Mouse (Mus musculus) limb, embryonic 10.5 days (tissue): ENCODE results near the gene Icam1. TPM values are rescaled to one million over a fixed set of nuclear protein-coding genes. Genes with fewer than 3 reads are reported as not detected.
"Not testable (repeated sequence)": the region's sequence is repeated elsewhere in the genome, so short reads cannot be mapped to it uniquely, and the experiment has no call there.

ENCODE experiments used
- DNase-seq: peaks from one replicate; pipeline ENCODE4 v3.0.0-alpha.2; 2017; ENCODE audit warnings: low spot score
- H3K27ac ChIP-seq: fragments of 300-500 bp; sonication (generic); 2 replicates; pipeline ENCODE4 v1.5.1; 2016; ENCODE audit warnings: mild to moderate bottlenecking
- H3K27me3 ChIP-seq: fragments of 300-500 bp; sonication (generic); 2 replicates; pipeline ENCODE4 v1.6.1; 2016; ENCODE audit warnings: low read depth, mild to moderate bottlenecking; ENCODE audit not compliant: poor library complexity, severe bottlenecking
- H3K36me3 ChIP-seq: fragments of 300-500 bp; sonication (generic); 2 replicates; pipeline ENCODE4 v1.6.1; 2016; ENCODE audit warnings: mild to moderate bottlenecking, moderate library complexity
- H3K4me1 ChIP-seq: fragments of 300-500 bp; sonication (generic); 2 replicates; pipeline ENCODE4 v1.6.1; 2016
- H3K4me3 ChIP-seq: fragments of 300-500 bp; sonication (generic); 2 replicates; pipeline ENCODE4 v1.5.1; 2016; ENCODE audit warnings: mild to moderate bottlenecking, moderate library complexity
- H3K9me3 ChIP-seq: fragments of 300-500 bp; sonication (generic); replicated peaks from 2 replicates; pipeline ENCODE4 v1.6.1; 2016; ENCODE audit warnings: mild to moderate bottlenecking
- WGBS: fragments of 180-500 bp; shearing (Covaris S2); methylation state at CpG from one replicate; pipeline ENCODE4 v1.1.7; 2016; 5-methylcytosine and 5-hydroxymethylcytosine counted together
- polyA plus RNA-seq: library from polyadenylated mRNA; unstranded; fragments of >200 nt; fragmentation: Nextera tagmentation; extraction: Ambion mirVana; gene quantifications from 2 replicates; pipeline ENCODE4 v1.2.1, GENCODE M21; 2016

The Icam1 gene
- polyA plus RNA-seq, 1 experiment from 2014 or later, result 7.6 TPM

- no peak for DNase-seq
- Histone ChIP-seq H3K27me3 (no peaks in the 10 kb centered on the region), H3K36me3 (peaks cover 25% of the 10 kb centered on the region), H3K27ac (no peak overlapping the region), H3K9me3 (no peaks in the 10 kb centered on the region), H3K4me3 (no peak overlapping the region), H3K4me1 (peaks cover 8% of the 10 kb centered on the region)
- 76% methylated on average over 6 of the region's 6 CpGs for WGBS
Measured at GRCm38 (mm10) chr9:21001651-21002200, 14.1 kb upstream of the Icam1 start.

- 15% methylated on average over 7 of the region's 7 CpGs for WGBS
- peaks cover 8% of the 10 kb centered on the region for H3K4me1 ChIP-seq
- H3K9me3 ChIP-seq, result no peaks in the 10 kb centered on the region
- H3K36me3 ChIP-seq, result peaks cover 30% of the 10 kb centered on the region
- no peaks in the 10 kb centered on the region for H3K27me3 ChIP-seq
- H3K4me3 ChIP-seq, result peak overlapping the region; percentile 87
- no peak for DNase-seq
- H3K27ac ChIP-seq, result peak overlapping the region; percentile 89
Measured at GRCm38 (mm10) chr9:21002270-21002626, 13.5 kb upstream of the Icam1 start.

GRCm38 (mm10) chr9:21002627-21003551 lies 12.9 kb upstream of the Icam1 start, which contains the start of gene Mrpl4:
Gene Mrpl4, plus strand, starts transcription at chr9:21002738.
- no peaks in the 10 kb centered on the region for H3K9me3 ChIP-seq
- DNase-seq, result peak; percentile 96
- H3K4me1 ChIP-seq, result peaks cover 8% of the 10 kb centered on the region
- WGBS, result under 1% methylated on average over 72 of the region's 72 CpGs
- peak within 1 kb of the TSS; percentile 89 for H3K27ac ChIP-seq
- no peaks in the 10 kb centered on the region for H3K27me3 ChIP-seq
- H3K4me3 ChIP-seq, result peak within 1 kb of the TSS; percentile 87
- peaks cover 36% of the 10 kb centered on the region for H3K36me3 ChIP-seq

DNA sequence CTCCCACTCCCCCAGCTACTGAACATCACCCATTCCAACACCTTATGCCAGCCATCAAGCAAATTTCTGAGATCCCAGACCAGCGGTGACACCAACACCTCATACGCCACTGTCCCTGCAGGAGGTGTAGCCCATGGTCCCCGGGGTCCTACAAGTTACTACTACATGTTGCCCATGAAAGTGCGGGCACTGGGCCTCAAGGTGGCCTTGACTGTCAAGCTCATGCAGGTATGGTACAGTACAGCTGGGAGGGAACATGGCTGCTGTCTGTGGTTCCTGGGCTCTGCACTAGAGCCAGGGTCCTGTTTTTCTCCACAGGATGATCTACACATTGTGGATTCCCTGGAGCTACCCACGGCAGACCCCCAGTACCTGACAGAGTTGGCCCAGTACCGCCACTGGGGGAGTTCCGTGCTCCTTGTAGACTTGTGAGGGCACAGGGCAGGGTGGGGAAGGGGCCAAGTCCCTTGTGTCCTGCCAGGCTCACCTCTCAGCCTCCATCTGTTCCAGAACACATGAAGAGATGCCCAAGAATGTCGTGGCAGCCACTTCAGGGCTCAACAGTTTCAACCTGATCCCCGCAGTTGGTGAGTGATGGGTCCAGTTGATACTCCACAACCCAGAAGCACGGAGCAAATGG lies 8.4 kb upstream of the Icam1 start:
- no peaks in the 10 kb centered on the region for H3K9me3 ChIP-seq

GRCm38 (mm10) chr9:21008007-21008406 lies 7.8 kb upstream of the Icam1 start:
- Histone ChIP-seq H3K27me3 (0 out of 2 replicates have a peak, but pooled peaks cover 12% of the 10 kb centered on the region), H3K36me3 (peaks cover 53% of the 10 kb centered on the region)
- WGBS, result 82% methylated on average over 7 of the region's 7 CpGs

More for the DNA sequence above, 8.4 kb upstream of the Icam1 start:
- DNase-seq, result no peak
- H3K4me3 ChIP-seq, result no peak overlapping the region
- no peak overlapping the region for H3K27ac ChIP-seq
- peaks cover 53% of the 10 kb centered on the region for H3K36me3 ChIP-seq
- H3K4me1 ChIP-seq, result peaks cover 11% of the 10 kb centered on the region
- WGBS, result 92% methylated on average over 10 of the region's 10 CpGs
- 0 out of 2 replicates have a peak, but pooled peaks cover 7% of the 10 kb centered on the region for H3K27me3 ChIP-seq

DNA sequence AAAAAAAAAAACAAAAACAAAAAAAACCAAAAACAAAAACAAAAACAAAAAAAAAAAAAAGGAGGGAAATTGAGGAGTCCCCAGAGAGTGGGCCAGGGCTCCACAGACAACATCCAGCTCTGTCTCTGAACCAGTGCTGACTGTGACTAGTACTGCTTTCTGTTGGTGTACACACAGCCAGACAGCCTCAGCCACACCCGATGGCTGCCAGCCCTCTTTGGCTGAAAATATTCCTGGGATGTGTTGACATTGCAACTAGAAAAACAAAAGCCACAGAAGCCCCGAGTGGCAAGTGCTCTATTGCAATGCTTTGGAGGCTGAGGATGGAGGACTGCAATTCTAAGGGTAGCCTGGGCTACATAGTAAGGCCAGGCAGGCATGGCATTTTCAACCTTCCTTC lies 5.4 kb upstream of the Icam1 start:
- Histone ChIP-seq H3K27ac (no peak overlapping the region), H3K27me3 (peaks cover 34% of the 10 kb centered on the region), H3K9me3 (no peaks in the 10 kb centered on the region), H3K4me1 (peaks cover 12% of the 10 kb centered on the region), H3K36me3 (peaks cover 41% of the 10 kb centered on the region), H3K4me3 (no peak overlapping the region)
- DNase-seq, result no peak
- 83% methylated on average over 2 of the region's 2 CpGs for WGBS

More at GRCm38 (mm10) chr9:21008007-21008406, 7.8 kb upstream of the Icam1 start:
- no peak overlapping the region for H3K27ac ChIP-seq
- H3K4me1 ChIP-seq, result peaks cover 11% of the 10 kb centered on the region
- no peak overlapping the region for H3K4me3 ChIP-seq
- DNase-seq, result no peak
- H3K9me3 ChIP-seq, result no peaks in the 10 kb centered on the region

- not testable (repeated sequence) for DNase-seq, H3K27ac ChIP-seq, H3K9me3 ChIP-seq, H3K4me3 ChIP-seq
- Histone ChIP-seq H3K27me3 (peaks cover 41% of the 10 kb centered on the region), H3K4me1 (peaks cover 19% of the 10 kb centered on the region), H3K36me3 (peaks cover 34% of the 10 kb centered on the region)
- WGBS, result 73% methylated on average over 9 of the region's 9 CpGs
Measured at GRCm38 (mm10) chr9:21010939-21011541, 4.7 kb upstream of the Icam1 start.

DNA sequence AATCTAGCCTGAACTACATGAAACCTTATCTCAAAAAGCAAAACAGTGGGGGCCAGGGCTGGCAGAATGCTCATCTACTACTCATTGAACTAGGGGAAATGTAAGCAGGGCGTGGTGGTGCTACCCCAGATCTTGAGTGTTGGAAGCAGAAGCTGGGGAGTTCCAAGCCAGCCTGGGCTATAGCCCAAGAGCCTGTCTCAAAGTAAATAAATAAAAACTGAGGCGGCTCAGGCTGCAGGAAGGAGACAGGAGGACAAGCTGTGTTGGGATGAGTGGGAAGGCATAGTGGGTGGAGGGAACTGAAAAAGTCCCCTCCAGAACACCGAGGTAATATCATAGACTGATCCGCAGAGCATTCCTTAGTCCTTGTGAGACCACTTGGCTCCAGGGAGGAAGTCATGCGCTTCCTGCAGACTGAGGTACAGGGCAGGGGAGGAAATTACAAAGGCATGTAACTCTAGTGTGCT lies 3.9 kb upstream of the Icam1 start:
- WGBS, result 75% methylated on average over 5 of the region's 5 CpGs
- Histone ChIP-seq H3K27ac (no peak overlapping the region), H3K36me3 (peaks cover 27% of the 10 kb centered on the region)

GRCm38 (mm10) chr9:21012368-21012767 lies 3.4 kb upstream of the Icam1 start:
- H3K9me3 ChIP-seq, result no peaks in the 10 kb centered on the region
- 44% methylated on average over 1 of the region's 1 CpGs for WGBS
- no peak for DNase-seq
- H3K27ac ChIP-seq, result no peak overlapping the region
- H3K4me1 ChIP-seq, result peaks cover 22% of the 10 kb centered on the region
- peaks cover 22% of the 10 kb centered on the region for H3K36me3 ChIP-seq
- H3K4me3 ChIP-seq, result no peak overlapping the region
- H3K27me3 ChIP-seq, result peaks cover 54% of the 10 kb centered on the region

More for the DNA sequence above, 3.9 kb upstream of the Icam1 start:
- H3K4me3 ChIP-seq, result no peak overlapping the region
- peaks cover 19% of the 10 kb centered on the region for H3K4me1 ChIP-seq
- no peak for DNase-seq
- peaks cover 49% of the 10 kb centered on the region for H3K27me3 ChIP-seq
- H3K9me3 ChIP-seq, result no peaks in the 10 kb centered on the region

GRCm38 (mm10) chr9:21014691-21015570 lies 854 bp upstream of the Icam1 start:
- Histone ChIP-seq H3K4me3 (peak overlapping the region; percentile 41), H3K36me3 (no peaks in the 10 kb centered on the region), H3K27ac (peak overlapping the region; percentile 11; the same call in 1 of the 2 replicates), H3K27me3 (peaks cover 77% of the 10 kb centered on the region), H3K9me3 (no peaks in the 10 kb centered on the region), H3K4me1 (peaks cover 23% of the 10 kb centered on the region)
- WGBS, result 2% methylated on average over 29 of the region's 29 CpGs
- no peak for DNase-seq

- 4% methylated on average over 17 of the region's 17 CpGs for WGBS
- Histone ChIP-seq H3K36me3 (no peaks in the 10 kb centered on the region), H3K27ac (no peak overlapping the region), H3K27me3 (peaks cover 79% of the 10 kb centered on the region), H3K9me3 (no peaks in the 10 kb centered on the region), H3K4me3 (peak overlapping the region; percentile 41), H3K4me1 (peaks cover 23% of the 10 kb centered on the region)
- no peak for DNase-seq
Measured at GRCm38 (mm10) chr9:21016331-21017176, 769 bp downstream of the Icam1 start.
